Mouse (Mus musculus) intestine, embryonic 16.5 days (tissue): ENCODE measurements around the gene Rtl5. TPM values are rescaled to one million over a fixed set of nuclear protein-coding genes. Genes with fewer than 3 reads are reported as not detected.

Experiments
- ATAC-seq: fragments of 200-750 bp; cut with Nextera tagmentation; 2 replicates; pipeline ENCODE4 v1.8.0; 2017; ENCODE audit warnings: moderate TSS enrichment, moderate library complexity
- H3K27ac ChIP-seq: fragments of 300-500 bp; sonication (generic); 2 replicates; pipeline ENCODE4 v1.5.1; 2014; ENCODE audit warnings: mild to moderate bottlenecking, low read length
- H3K27me3 ChIP-seq: fragments of 300-500 bp; sonication (generic); replicated peaks from 2 replicates; pipeline ENCODE4 v1.6.1; 2014; ENCODE audit warnings: low read length, control low read depth, mixed read lengths; ENCODE audit not compliant: control insufficient read depth, insufficient read depth
- H3K36me3 ChIP-seq: fragments of 300-500 bp; sonication (generic); 2 replicates; pipeline ENCODE4 v1.6.1; 2014; ENCODE audit warnings: low read length, control low read depth; ENCODE audit not compliant: control insufficient read depth, insufficient read depth
- H3K4me1 ChIP-seq: fragments of 300-500 bp; sonication (generic); 2 replicates; pipeline ENCODE4 v1.6.1; 2014; ENCODE audit warnings: low read length, control low read depth, mixed read lengths; ENCODE audit not compliant: control insufficient read depth, insufficient read depth
- H3K4me2 ChIP-seq: fragments of 300-500 bp; sonication (generic); 2 replicates; pipeline ENCODE4 v1.6.1; 2014; ENCODE audit warnings: low read depth, low read length, control low read depth
- H3K4me3 ChIP-seq: fragments of 300-500 bp; sonication (generic); 2 replicates; pipeline ENCODE4 v1.5.1; 2014; ENCODE audit warnings: mild to moderate bottlenecking, low read length
- H3K9ac ChIP-seq: fragments of 300-500 bp; sonication (generic); 2 replicates; pipeline ENCODE4 v1.6.1; 2014; ENCODE audit warnings: low read depth, low read length
- H3K9me3 ChIP-seq: fragments of 300-500 bp; sonication (generic); 2 replicates; pipeline ENCODE4 v1.6.1; 2016; ENCODE audit warnings: low read length, control low read depth; ENCODE audit not compliant: control insufficient read depth
- WGBS: fragments of 180-500 bp; shearing (Covaris S2); extraction: QIAGEN DNeasy Blood & Tissue Kit; methylation state at CpG from one replicate; pipeline ENCODE4 v1.1.7; 2014; 5-methylcytosine and 5-hydroxymethylcytosine counted together
- polyA plus RNA-seq: library from polyadenylated mRNA; unstranded; fragments of >200 nt; fragmentation: Nextera tagmentation; extraction: Ambion mirVana; gene quantifications from 2 replicates; pipeline ENCODE4 v1.2.1, GENCODE M21; 2015

Gene Rtl5
- polyA plus RNA-seq, 1 experiment from 2014 or later = 1.5 TPM

GRCm38 (mm10) chrX:102085798-102086443 is 14.8 kb upstream of the Rtl5 start:
- H3K9me3 ChIP-seq = no peaks in the 10 kb centered on the region
- no peak overlapping the region for H3K4me2 ChIP-seq
- no peak overlapping the region for H3K9ac ChIP-seq
- H3K27ac ChIP-seq = no peak overlapping the region
- no peaks in the 10 kb centered on the region for H3K27me3 ChIP-seq
- no peak overlapping the region for H3K4me3 ChIP-seq
- no peaks in the 10 kb centered on the region for H3K36me3 ChIP-seq
- ATAC-seq = peak; percentile 91
- no peaks in the 10 kb centered on the region; the same call in 1 of the 2 replicates for H3K4me1 ChIP-seq
- WGBS = 79% methylated on average over 8 of the region's 8 CpGs

- H3K4me1 ChIP-seq = no peaks in the 10 kb centered on the region; the same call in 1 of the 2 replicates
- no peak overlapping the region for H3K4me2 ChIP-seq
- WGBS = 51% methylated on average over 5 of the region's 5 CpGs
- H3K4me3 ChIP-seq = no peak overlapping the region
- no peak overlapping the region for H3K9ac ChIP-seq
- H3K9me3 ChIP-seq = no peaks in the 10 kb centered on the region
- no peaks in the 10 kb centered on the region for H3K36me3 ChIP-seq
- H3K27me3 ChIP-seq = no peaks in the 10 kb centered on the region
- H3K27ac ChIP-seq = no peak overlapping the region
- no peak for ATAC-seq
Observed at GRCm38 (mm10) chrX:102082340-102082739, 11.2 kb upstream of the Rtl5 start.

GRCm38 (mm10) chrX:102081573-102082279 is 10.6 kb upstream of the Rtl5 start:
- Histone ChIP-seq H3K9ac (no peak overlapping the region), H3K36me3 (no peaks in the 10 kb centered on the region), H3K27ac (no peak overlapping the region), H3K4me3 (no peak overlapping the region), H3K4me2 (no peak overlapping the region), H3K4me1 (no peaks in the 10 kb centered on the region; the same call in 1 of the 2 replicates), H3K27me3 (no peaks in the 10 kb centered on the region), H3K9me3 (no peaks in the 10 kb centered on the region)
- 44% methylated on average over 7 of the region's 7 CpGs for WGBS
- ATAC-seq = no peak

- no peak overlapping the region for H3K4me2 ChIP-seq
- H3K9ac ChIP-seq = no peak overlapping the region
- WGBS = 61% methylated on average over 10 of the region's 10 CpGs
- H3K36me3 ChIP-seq = no peaks in the 10 kb centered on the region
- H3K4me1 ChIP-seq = no peaks in the 10 kb centered on the region; the same call in 1 of the 2 replicates
- no peak overlapping the region for H3K4me3 ChIP-seq
- no peaks in the 10 kb centered on the region for H3K27me3 ChIP-seq
- H3K27ac ChIP-seq = no peak overlapping the region
- H3K9me3 ChIP-seq = no peaks in the 10 kb centered on the region
- ATAC-seq = no peak
Observed at GRCm38 (mm10) chrX:102081076-102081475, 10.0 kb upstream of the Rtl5 start.

DNA sequence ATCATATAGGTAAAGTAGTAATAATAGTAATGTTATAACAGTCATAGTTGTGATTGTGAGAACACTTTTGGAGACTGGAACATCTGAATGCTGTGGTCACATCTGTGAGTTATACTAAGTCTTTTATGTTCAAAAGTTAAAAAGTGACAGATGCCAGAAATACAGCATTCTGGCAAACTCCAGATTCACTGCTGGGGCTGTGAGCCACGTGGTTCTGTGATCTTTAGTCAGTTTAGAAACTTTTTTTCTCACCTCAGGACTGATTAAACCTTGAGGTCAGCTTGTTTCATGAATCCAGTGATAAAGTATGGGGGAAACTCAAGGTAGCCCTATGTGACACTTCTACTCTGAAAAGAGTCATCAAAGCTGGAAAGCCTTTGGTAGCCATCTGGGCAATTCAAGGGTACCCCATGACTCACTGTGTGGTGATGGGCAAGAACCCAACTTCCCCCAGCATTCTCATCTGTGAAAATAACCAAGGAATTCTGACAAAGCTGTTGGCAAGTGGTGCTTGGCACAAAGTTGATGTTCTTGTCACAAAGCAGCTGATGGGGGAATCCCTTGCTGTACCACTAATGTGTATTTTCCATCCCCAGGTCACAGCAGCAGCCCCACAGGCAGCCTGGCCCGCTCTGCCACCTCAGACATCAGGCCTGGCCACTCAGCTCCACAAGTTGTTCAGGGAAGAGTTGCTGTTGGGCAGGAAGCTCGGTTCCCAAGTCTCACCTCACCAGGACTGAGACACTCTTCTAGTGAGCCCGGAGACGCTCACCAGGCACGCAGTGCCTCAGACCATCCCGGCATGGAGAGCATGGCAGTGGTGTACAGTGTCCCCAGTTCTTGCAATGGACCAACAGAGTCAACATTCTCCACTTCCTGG is 6.0 kb upstream of the Rtl5 start:
- H3K27me3 ChIP-seq = no peaks in the 10 kb centered on the region; the same call in 1 of the 2 replicates
- no peak overlapping the region for H3K9ac ChIP-seq
- no peaks in the 10 kb centered on the region for H3K9me3 ChIP-seq
- ATAC-seq = no peak
- no peaks in the 10 kb centered on the region; the same call in 1 of the 2 replicates for H3K4me1 ChIP-seq
- no peak overlapping the region for H3K4me2 ChIP-seq
- H3K27ac ChIP-seq = no peak overlapping the region
- WGBS = 82% methylated on average over 7 of the region's 7 CpGs
- no peaks in the 10 kb centered on the region for H3K36me3 ChIP-seq
- no peak overlapping the region for H3K4me3 ChIP-seq

DNA sequence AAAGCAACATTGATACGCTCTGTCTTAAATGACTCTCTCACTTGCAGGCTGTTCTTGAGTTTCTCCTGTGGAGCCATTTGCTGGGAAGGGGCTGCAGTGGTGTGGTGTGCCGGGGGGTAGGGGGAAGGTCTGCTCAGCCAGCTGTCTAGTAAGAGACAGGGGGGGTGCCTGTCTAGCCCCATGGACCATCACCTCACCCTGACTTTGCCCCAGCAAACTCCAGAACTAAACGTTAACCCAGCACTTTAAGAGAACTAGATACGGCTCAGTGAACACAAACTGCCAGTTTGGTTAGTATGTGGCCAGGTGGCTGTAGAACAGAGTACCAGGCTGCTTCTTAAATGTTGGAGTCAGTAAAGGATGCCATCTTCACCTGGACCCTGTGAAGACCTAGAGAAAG is 4.1 kb upstream of the Rtl5 start:
- no peaks in the 10 kb centered on the region for H3K36me3 ChIP-seq

DNA sequence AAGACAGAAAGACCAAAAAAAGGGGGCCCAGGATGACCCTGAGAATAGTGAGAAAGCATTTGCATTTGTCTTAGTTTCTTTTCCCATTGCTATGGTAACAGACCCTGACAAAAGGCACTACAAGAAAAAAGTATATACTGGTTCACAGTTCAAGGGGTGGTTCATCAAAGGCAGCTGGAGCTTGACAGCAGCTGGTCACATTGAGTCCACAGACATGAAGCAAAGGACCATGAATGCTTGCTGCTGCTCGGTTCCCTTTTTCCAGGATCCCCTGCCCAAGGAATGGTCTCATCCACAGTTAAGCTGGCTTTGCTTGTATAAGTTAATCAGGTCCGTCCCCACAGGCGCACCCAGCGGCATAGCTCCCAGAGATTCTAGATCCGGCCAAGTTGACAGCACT is 3.3 kb upstream of the Rtl5 start:
- no peak overlapping the region for H3K9ac ChIP-seq
- no peak for ATAC-seq
- H3K27ac ChIP-seq = no peak overlapping the region
- WGBS = 86% methylated on average over 5 of the region's 5 CpGs
- no peaks in the 10 kb centered on the region for H3K9me3 ChIP-seq
- no peaks in the 10 kb centered on the region for H3K36me3 ChIP-seq
- no peaks in the 10 kb centered on the region; the same call in 1 of the 2 replicates for H3K27me3 ChIP-seq
- no peak overlapping the region for H3K4me2 ChIP-seq
- H3K4me1 ChIP-seq = no peaks in the 10 kb centered on the region
- H3K4me3 ChIP-seq = no peak overlapping the region

More for the DNA sequence above, 4.1 kb upstream of the Rtl5 start:
- H3K4me1 ChIP-seq = no peaks in the 10 kb centered on the region
- no peak overlapping the region for H3K9ac ChIP-seq
- H3K4me3 ChIP-seq = no peak overlapping the region
- no peaks in the 10 kb centered on the region; the same call in 1 of the 2 replicates for H3K27me3 ChIP-seq
- H3K9me3 ChIP-seq = no peaks in the 10 kb centered on the region
- H3K4me2 ChIP-seq = no peak overlapping the region
- 79% methylated on average over 4 of the region's 4 CpGs for WGBS
- ATAC-seq = no peak
- no peak overlapping the region for H3K27ac ChIP-seq

DNA sequence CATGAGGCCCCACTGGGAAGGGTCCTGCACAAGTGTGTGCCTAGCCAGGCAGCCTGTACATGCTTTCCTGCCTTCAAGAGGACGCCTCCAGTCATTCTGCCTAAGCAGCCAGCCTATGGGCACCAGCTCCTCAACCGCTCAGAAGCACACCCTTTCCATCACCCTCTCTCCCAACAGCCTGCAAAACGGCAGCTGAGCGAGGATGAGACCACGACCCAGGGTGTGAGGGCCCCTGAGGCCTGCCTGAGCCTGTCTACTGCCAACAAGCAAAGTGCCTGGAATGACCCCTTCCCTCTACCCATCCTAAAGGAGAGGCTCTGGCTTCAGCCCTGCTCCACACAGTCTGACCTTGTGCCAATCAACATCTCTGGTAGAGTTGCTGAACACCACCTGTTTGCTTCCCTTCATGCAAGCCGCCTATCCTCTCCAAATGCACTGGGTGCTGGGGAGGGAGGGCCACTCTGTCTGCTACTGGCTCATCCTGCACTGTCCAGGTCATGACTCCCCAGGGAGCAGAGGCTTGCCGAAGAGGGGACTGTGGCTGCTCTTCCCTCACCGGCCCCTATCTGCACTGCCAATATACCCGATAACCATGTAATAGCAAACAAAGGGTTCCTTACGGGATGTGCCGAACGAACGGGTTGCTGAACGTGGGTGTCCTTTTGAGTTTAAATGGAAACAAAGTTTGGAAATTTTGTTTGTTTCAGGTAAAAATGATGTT is 2.7 kb upstream of the Rtl5 start:
- Histone ChIP-seq H3K27me3 (no peaks in the 10 kb centered on the region; the same call in 1 of the 2 replicates), H3K36me3 (no peaks in the 10 kb centered on the region), H3K4me2 (no peak overlapping the region), H3K9me3 (no peaks in the 10 kb centered on the region), H3K27ac (no peak overlapping the region), H3K4me3 (no peak overlapping the region), H3K9ac (no peak overlapping the region), H3K4me1 (no peaks in the 10 kb centered on the region)
- ATAC-seq = no peak
- 82% methylated on average over 14 of the region's 14 CpGs for WGBS
